Mouse (Mus musculus): ENCODE data around the gene Arid1b. TPM values are rescaled to one million over a fixed set of nuclear protein-coding genes. Genes with fewer than 3 reads are reported as not detected.
A peak's percentile ranks its signal among the peaks of the same experiment; 100 is the strongest.

The Arid1b gene
- polyA plus RNA-seq, 1 experiment from 2014 or later, result 4.8 TPM

DNA sequence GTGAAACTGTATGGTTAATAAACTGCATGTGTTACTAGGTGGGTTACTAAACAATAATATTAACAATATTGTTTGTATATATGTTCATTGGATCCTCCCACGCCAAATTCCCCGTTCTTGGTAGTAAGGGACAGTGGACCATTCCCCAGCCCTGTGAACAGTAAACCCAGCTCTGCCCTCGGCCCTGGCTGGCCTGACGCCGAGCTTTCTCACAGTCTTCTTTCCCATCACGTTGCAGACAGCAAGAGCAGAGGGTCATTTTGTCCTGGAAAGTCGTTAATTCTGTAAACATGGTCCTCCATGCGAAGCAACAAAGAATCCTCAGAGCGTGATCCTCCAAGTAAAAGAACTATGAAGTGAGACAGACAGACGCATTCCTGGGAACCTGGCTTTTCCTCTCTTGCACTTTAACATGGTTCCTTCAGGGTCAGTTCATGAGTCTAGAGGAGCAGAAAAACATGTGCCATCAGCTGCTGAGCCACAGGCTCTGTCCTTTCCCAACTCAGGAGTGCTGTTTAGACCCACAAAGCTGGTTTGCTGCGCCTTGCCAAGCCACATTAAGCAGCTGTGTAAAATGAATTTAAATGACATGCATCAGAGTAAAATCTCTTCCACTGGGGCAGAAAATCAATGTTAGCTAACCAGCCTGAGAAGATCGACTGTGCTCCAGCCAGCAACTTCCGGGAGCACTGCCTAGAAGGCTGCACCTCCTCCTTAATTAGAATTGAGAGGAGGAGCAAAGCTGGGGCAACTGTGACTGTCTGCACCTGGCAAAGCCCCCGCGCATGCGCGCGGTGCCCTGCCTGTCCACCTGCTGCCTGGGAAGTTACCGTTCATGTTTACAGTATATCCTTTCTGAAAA, 301.2 kb downstream of the Arid1b start:
- peak; percentile 70 for ATAC-seq
- WGBS, result 53% methylated on average over 19 of the region's 19 CpGs
- Histone ChIP-seq H3K9me3 (ENCODE audit: control insufficient read depth) (no peaks in the 10 kb centered on the region), H3K4me1 (replicated peaks; ENCODE audit: control insufficient read depth, insufficient read depth, low read length) (no peaks in the 10 kb centered on the region), H3K4me2 (replicated peaks; ENCODE audit: low read depth) (peak overlapping the region; percentile 25), H3K27ac (ENCODE audit: low read depth, low read length) (peak overlapping the region; percentile 9), H3K27me3 (replicated peaks; ENCODE audit: control insufficient read depth, insufficient read depth, low read length) (no peaks in the 10 kb centered on the region), H3K4me3 (ENCODE audit: low read depth, low read length) (no peak overlapping the region), H3K36me3 (ENCODE audit: control insufficient read depth, insufficient read depth) (peaks cover 17% of the 10 kb centered on the region), H3K9ac (ENCODE audit: low read depth, low read length) (no peak overlapping the region)
- TF ChIP-seq CTCF (IDR thresholded peaks at IDR 0.05; ENCODE audit: low read depth), result no peak

DNA sequence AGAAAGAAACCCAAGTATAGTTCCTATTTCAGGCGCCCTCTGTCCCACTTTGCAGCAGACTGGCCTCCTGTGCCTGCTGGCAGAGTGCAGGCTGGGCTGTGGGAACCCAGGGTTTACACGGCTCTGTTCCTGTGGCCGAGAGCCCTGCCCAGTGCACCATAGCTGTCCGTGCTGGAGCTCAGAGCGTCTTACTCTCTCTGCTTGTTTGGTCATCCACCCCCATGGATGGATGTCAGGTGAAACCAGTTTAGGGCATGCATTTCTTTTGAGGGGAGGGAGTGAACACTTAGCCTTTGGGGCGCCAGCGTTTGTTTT, 301.8 kb downstream of the Arid1b start:
- H3K4me2 ChIP-seq (replicated peaks; ENCODE audit: low read depth), result peak overlapping the region; percentile 25
- TF ChIP-seq CTCF (IDR thresholded peaks at IDR 0.05; ENCODE audit: low read depth), result no peak
- H3K4me3 ChIP-seq (ENCODE audit: low read depth, low read length), result no peak overlapping the region
- no peak overlapping the region for H3K27ac ChIP-seq (ENCODE audit: low read depth, low read length)
- no peaks in the 10 kb centered on the region for H3K9me3 ChIP-seq (ENCODE audit: control insufficient read depth)
- H3K27me3 ChIP-seq (replicated peaks; ENCODE audit: control insufficient read depth, insufficient read depth, low read length), result no peaks in the 10 kb centered on the region
- WGBS, result 68% methylated on average over 7 of the region's 7 CpGs
- no peak overlapping the region for H3K9ac ChIP-seq (ENCODE audit: low read depth, low read length)
- no peaks in the 10 kb centered on the region for H3K4me1 ChIP-seq (replicated peaks; ENCODE audit: control insufficient read depth, insufficient read depth, low read length)
- H3K36me3 ChIP-seq (ENCODE audit: control insufficient read depth, insufficient read depth), result peaks cover 13% of the 10 kb centered on the region
- peak; percentile 14; the same call in 1 of the 2 replicates for ATAC-seq

DNA sequence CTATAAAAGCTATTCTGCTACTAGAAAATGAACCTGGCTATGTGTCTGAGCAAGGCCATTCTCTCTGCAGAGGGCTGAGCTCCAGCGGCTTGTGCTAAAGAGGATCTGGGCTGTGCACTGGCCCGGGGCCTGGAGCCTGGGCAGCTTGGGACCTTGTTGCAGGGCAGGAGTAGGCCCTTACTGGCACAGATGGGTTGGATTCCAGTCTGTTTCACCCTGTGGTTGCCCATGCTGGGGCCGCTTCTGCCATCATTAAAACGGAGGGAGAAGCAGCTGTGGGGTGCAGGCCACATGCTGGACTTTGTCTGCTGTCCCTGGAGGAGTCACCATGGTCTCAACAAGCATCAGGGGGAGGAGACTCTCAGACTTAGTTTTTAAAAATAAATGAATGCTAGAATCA, 303.4 kb downstream of the Arid1b start:
- H3K27me3 ChIP-seq (replicated peaks; ENCODE audit: control insufficient read depth, insufficient read depth, low read length), result no peaks in the 10 kb centered on the region
- H3K4me2 ChIP-seq (replicated peaks; ENCODE audit: low read depth), result no peak overlapping the region
- no peak overlapping the region for H3K4me3 ChIP-seq (ENCODE audit: low read depth, low read length)
- no peak overlapping the region for H3K27ac ChIP-seq (ENCODE audit: low read depth, low read length)
- no peak for ATAC-seq
- H3K36me3 ChIP-seq (ENCODE audit: control insufficient read depth, insufficient read depth), result peaks cover 6% of the 10 kb centered on the region; the same call in 1 of the 2 replicates
- WGBS, result 91% methylated on average over 4 of the region's 4 CpGs
- no peaks in the 10 kb centered on the region for H3K9me3 ChIP-seq (ENCODE audit: control insufficient read depth)
- H3K9ac ChIP-seq (ENCODE audit: low read depth, low read length), result no peak overlapping the region
- TF ChIP-seq CTCF (IDR thresholded peaks at IDR 0.05; ENCODE audit: low read depth), result no peak
- no peaks in the 10 kb centered on the region for H3K4me1 ChIP-seq (replicated peaks; ENCODE audit: control insufficient read depth, insufficient read depth, low read length)

DNA sequence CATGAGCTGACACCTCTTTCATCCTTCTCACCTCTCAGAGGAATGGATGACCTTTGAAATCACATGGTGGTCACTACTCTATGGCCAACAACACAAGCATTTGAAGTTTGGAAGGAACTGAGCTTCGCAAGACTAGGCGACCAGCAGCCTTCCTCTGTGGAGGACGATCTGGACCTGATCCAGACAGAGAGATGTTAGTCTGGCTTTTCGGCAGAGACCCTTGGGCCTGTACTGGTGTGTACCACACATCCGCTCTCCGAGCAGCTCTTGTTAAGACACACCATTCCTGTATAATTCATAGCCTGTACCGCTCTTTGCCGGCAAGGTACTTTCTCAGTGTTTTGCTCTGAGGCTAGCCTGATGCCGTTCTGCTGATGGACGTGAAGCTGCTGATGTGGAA, 303.9 kb downstream of the Arid1b start:
- H3K4me2 ChIP-seq (replicated peaks; ENCODE audit: low read depth), result no peak overlapping the region
- TF ChIP-seq CTCF (IDR thresholded peaks at IDR 0.05; ENCODE audit: low read depth), result no peak
- no peak for ATAC-seq

DNA sequence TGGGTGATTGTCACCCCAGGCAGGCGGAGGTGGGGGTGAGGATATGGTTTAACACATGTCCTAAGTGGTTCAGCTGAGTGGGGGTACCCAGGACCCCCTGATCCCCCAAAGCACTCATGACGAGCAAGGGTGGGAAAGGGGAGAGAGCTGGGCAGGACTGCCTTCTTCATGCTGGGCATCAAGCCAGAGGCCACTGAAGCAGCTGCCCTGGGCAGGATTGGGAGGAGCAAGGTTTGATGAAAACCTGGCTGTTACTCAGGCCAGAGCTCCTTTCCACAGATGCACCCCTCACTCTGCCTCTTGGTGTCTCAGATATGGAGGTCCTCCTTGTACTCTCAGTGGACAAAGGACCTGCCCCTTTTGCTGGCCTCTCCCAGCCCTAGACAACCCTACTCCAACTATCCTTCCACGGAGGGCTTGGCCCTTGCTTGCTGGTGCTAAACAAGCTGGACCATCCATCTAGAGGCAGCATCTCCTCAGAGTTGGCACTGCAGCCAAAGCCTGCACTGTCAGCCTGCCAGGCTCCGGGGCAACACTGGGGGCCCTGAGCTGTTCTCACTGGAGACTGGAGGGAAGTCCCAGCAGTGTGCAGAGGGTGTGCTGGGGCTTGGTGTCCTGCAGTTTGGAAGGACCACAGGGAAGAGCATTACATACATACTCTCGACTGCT, 304.9 kb downstream of the Arid1b start:
- no peaks in the 10 kb centered on the region for H3K4me1 ChIP-seq (replicated peaks; ENCODE audit: control insufficient read depth, insufficient read depth, low read length)
- 70% methylated on average over 5 of the region's 5 CpGs for WGBS
- no peaks in the 10 kb centered on the region for H3K9me3 ChIP-seq (ENCODE audit: control insufficient read depth)
- no peak overlapping the region for H3K4me2 ChIP-seq (replicated peaks; ENCODE audit: low read depth)
- H3K27ac ChIP-seq (ENCODE audit: low read depth, low read length), result no peak overlapping the region
- no peaks in the 10 kb centered on the region for H3K27me3 ChIP-seq (replicated peaks; ENCODE audit: control insufficient read depth, insufficient read depth, low read length)
- H3K9ac ChIP-seq (ENCODE audit: low read depth, low read length), result no peak overlapping the region
- no peak for ATAC-seq
- TF ChIP-seq CTCF (IDR thresholded peaks at IDR 0.05; ENCODE audit: low read depth), result no peak
- peaks cover 6% of the 10 kb centered on the region; the same call in 1 of the 2 replicates for H3K36me3 ChIP-seq (ENCODE audit: control insufficient read depth, insufficient read depth)
- H3K4me3 ChIP-seq (ENCODE audit: low read depth, low read length), result no peak overlapping the region

More for the DNA sequence above, 303.9 kb downstream of the Arid1b start:
- no peak overlapping the region for H3K4me3 ChIP-seq (ENCODE audit: low read depth, low read length)
- peaks cover 6% of the 10 kb centered on the region; the same call in 1 of the 2 replicates for H3K36me3 ChIP-seq (ENCODE audit: control insufficient read depth, insufficient read depth)
- H3K27ac ChIP-seq (ENCODE audit: low read depth, low read length), result no peak overlapping the region
- no peak overlapping the region for H3K9ac ChIP-seq (ENCODE audit: low read depth, low read length)
- H3K4me1 ChIP-seq (replicated peaks; ENCODE audit: control insufficient read depth, insufficient read depth, low read length), result no peaks in the 10 kb centered on the region
- no peaks in the 10 kb centered on the region for H3K9me3 ChIP-seq (ENCODE audit: control insufficient read depth)
- 87% methylated on average over 10 of the region's 10 CpGs for WGBS
- no peaks in the 10 kb centered on the region for H3K27me3 ChIP-seq (replicated peaks; ENCODE audit: control insufficient read depth, insufficient read depth, low read length)

DNA sequence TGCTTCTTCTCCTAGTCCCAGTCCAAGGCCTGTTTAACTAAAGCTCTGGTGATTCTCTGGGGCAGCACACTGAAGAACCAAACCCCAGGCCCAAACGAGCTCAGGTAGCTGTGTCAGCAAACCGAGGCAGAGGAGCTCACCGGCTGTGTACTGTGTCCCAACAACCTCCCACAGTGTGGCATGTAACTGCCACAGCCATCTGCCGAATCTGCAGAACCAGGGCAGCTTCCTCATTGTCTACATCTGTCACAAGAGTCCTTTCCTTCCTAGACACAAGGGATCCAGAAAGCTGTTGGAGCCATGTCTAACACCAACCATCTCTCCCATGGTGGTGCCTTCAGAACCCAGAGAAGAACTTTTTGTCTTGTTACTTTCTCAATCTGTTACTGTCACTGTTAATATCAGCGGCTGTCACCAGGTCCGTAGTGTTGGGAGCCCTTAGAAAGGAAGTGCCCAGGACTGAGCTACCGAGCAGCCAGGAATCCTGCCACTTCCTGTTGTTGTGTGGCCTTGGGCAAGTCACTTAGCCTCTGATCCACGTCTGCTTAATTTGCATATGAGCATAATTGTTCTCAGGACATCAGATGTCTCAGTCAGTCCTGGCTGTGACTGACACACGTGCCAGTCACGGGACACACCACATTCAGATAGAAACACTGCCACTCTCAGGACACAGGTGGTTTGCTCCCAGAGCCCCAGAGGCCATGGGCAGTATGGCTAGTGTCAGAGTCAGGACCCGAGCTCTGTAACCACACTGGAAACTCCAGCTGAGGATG, 309.0 kb downstream of the Arid1b start:
- no peak overlapping the region for H3K4me3 ChIP-seq (ENCODE audit: low read depth, low read length)
- peaks cover 23% of the 10 kb centered on the region for H3K36me3 ChIP-seq (ENCODE audit: control insufficient read depth, insufficient read depth)
- H3K4me1 ChIP-seq (replicated peaks; ENCODE audit: control insufficient read depth, insufficient read depth, low read length), result no peaks in the 10 kb centered on the region
- TF ChIP-seq CTCF (IDR thresholded peaks at IDR 0.05; ENCODE audit: low read depth), result peak; percentile 48
- H3K4me2 ChIP-seq (replicated peaks; ENCODE audit: low read depth), result no peak overlapping the region
- ATAC-seq, result peak; percentile 50; the same call in 1 of the 2 replicates
- H3K9ac ChIP-seq (ENCODE audit: low read depth, low read length), result no peak overlapping the region
- no peak overlapping the region for H3K27ac ChIP-seq (ENCODE audit: low read depth, low read length)
- H3K27me3 ChIP-seq (replicated peaks; ENCODE audit: control insufficient read depth, insufficient read depth, low read length), result no peaks in the 10 kb centered on the region
- WGBS, result 73% methylated on average over 11 of the region's 11 CpGs
- H3K9me3 ChIP-seq (ENCODE audit: control insufficient read depth), result no peaks in the 10 kb centered on the region

Data from intestine, postnatal 0 days (tissue).